Mouse (Mus musculus): Measurements from ENCODE around the gene Kcnk1.

GRCm38 (mm10) chr8:126006310-126006990, 11.5 kb downstream of the Kcnk1 start:
- TF ChIP-seq CTCF (IDR thresholded peaks at IDR 0.05; ENCODE audit: low read depth) = no peak
- TF ChIP-seq EP300 (optimal IDR thresholded peaks at IDR 0.05) = no peak
